Mouse (Mus musculus) testis, adult 2 months (tissue): Measurements from ENCODE around the gene Lyl1.

Experiments used
- CTCF ChIP-seq: fragments of 200-500 bp; IDR thresholded peaks from 2 replicates; pipeline ENCODE4 v1.5.1; 2012; ENCODE audit warnings: low read depth, mild to moderate bottlenecking, inconsistent platforms, low read length, moderate library complexity; ENCODE audit not compliant: control insufficient read depth, insufficient read depth, insufficient replicate concordance
- POLR2A ChIP-seq: fragments of 200-500 bp; IDR thresholded peaks from 2 replicates; pipeline ENCODE4 v1.6.1; 2012; ENCODE audit warnings: low read depth, mild to moderate bottlenecking, inconsistent platforms, low read length, moderate library complexity; ENCODE audit not compliant: control insufficient read depth

DNA sequence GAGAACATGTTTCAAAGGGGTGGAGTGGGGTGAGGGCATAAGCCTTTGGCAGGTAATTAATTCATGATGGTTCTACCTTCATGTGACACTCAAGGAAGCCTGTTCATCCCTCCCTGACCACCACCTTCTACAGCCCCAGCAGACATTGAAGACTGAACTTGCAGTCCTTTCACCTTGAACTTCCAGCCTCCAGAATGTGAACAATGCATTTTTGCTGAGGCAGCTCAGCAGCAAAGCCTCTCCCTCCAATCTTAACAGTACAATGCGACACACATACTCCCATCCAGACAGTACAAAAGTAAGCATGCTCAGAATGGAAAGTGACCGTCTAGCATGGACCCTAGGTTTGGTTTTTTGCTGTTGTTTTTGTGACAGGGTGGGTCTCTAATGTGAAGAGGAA is 19.8 kb upstream of the Lyl1 start:
- TF ChIP-seq CTCF (no peak), POLR2A (no peak)
